Mouse (Mus musculus) hindlimb bud, embryonic 11.5 days (tissue): ENCODE measurements around the gene Osbpl10.

Experiments used
- DNase-seq: peaks from one replicate; pipeline ENCODE4 v3.0.0-alpha.2; 2012; ENCODE audit warnings: low read depth, low spot score; ENCODE audit errors: extremely low spot score

The Osbpl10 gene

DNA sequence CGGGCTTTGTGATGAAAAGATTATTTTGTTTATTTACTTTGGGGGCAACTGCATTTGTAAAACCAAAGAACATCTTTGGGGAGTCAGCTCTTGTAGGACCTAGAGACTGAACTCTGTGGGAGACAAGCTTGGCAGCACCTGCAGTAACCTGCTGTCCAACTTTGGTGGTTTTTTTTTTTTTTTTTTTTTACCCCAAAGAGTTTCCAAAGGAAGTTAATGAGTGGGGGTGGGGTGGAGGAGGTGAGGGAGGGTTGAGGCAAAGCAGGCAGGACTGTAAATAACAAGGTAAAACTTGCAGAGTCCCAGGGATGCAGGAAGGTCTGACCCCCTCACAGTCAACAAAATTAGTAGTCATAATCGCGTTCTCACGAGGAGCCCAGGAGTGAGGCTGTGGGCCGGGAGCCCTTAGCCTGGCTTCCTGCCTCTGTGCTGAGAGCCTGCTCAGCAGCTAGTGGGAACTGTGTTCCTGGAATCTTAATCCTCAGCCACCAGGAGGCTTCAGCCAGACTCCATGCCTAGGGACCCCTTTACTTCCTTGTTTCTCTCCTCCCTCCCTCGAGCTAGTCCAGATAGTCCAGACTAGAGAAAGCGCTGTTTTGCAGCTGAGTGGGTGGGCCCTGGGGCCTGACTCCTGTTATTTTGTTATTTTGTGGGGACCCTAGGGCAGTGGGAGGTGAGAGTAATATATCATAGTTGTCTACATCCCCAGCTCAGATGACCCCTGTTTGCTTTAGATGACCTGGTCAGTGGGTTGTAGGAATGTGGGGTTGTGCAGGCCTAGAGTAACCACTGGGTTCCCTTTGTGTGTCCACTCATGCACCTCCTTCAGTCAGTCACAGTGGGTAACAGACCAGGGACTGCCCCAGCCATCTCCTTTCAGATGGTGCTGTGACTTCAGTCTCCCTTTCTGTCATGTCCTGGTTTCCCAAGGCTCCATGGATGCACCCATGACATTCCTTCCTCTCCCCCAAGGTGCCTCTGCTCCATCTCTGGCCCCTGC, 236.5 kb downstream of the Osbpl10 start:
- no peak for DNase-seq

DNA sequence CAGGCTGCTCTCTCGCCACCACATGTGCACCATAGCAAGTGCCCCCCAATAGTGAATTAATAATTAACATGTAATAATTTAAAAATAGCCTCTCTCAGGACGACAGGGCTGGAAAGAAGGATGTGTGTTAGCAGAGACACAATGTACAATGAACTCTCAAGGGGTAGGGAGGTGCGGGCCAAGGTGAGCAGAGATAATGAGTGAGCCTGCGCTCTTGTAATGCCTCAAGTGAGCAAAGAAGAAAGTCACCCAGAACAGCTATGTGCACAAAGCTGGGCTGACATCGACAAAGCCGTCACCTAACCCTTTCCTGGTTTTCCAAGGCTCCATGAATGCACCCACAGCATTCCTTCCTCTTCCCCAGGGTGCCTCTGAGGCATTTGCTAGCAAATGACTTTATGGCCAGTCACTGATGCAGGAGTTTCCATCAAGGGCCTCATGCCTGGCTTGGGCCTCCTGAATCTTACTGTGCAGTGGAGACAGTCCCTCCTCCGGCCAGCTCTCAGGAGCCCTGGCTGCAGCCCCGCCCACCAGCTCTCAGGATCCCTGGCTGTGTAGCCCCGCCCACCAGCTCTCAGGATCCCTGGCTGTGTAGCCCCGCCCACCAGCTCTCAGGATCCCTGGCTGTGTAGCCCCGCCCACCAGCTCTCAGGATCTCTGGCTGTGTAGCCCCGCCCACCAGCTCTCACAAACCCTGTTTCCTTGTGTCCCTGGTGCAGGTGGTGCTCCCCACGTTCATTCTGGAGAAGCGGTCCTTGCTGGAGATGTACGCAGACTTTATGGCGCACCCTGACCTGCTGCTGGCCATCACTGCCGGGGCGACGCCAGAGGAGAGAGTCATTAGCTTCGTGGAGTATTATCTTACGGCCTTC, 237.7 kb downstream of the Osbpl10 start:
- no peak for DNase-seq

DNA sequence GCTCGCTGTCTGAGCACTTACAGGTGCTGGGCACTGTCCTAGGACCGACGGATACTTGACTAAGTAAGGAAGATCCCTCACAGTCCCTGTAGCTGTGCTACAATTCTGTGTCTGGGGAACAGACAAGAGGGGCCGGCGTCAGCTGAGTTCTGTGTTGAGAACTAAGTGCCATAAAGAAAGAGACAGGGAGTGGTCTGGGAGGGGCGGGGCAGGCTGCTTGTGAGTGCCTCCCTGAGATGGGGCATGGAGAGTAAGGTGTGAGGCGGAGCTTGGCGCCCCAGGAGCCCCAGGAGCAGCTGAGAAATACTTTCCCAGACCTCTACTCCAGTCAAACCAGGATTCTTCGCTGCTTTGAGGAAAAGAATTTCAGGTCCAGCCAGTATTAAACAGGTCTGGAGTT, 239.6 kb downstream of the Osbpl10 start:
- DNase-seq = no peak

DNA sequence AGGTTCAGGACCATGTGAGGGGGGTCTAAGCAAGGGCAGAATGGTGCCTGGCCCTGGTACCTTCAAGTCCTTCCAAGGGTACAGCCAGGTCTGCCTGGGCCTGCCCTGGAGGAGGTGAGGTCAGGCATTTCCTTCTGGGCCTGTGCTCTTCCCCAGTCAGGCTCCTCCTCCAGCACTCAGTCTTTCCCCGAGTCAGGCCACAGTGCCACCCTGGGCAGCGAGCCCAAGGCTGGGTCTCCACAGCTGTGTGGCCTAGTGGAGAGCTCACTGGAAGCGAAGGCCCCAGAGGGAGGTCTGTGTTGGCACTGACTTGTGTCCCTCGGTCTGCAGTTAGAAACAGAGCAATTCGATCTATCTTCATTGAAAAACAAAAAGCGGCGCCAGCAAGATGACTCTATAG, 242.1 kb downstream of the Osbpl10 start:
- no peak for DNase-seq

DNA sequence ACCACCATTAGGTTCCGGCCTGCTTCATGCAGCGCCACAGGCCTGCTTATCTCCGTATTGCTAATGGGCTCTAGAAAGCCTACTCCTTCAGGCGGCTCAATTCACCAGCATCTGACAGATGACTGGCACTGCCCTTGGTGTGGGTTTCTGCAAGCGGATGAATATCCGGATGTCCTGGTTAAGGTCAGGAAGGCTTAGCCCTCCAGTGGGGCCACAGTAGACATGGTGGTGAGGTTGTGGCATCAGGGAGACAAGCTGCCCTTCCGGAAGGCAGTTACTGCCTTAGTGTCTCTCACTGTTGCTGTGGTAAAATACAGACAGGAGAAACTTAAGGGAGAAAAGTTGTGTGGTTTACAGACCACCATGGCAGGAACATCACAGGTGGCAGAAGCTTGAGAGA, 242.9 kb downstream of the Osbpl10 start:
- no peak for DNase-seq

GRCm38 (mm10) chr9:115224744-115225354, 246.5 kb downstream of the Osbpl10 start:
- no peak for DNase-seq

DNA sequence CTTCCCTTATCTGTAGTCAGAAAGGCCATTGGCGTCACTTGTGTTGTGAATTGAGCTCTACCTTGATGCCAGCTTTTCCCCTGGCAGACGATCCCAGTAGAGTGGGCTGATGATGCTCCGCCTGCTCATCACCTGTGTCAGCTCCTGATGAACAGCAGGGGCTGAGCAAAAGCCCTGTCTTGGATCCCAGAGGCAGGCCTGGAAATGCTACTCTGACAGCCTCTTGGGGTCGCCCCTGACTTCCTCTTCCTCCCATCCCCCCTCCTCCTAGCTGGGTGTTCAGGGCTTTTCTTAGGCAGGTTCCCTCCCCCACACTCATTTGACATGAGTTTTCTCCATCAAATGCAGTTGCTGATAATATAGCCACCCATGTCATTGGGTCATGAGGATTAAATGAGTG, 250.8 kb downstream of the Osbpl10 start:
- no peak for DNase-seq

DNA sequence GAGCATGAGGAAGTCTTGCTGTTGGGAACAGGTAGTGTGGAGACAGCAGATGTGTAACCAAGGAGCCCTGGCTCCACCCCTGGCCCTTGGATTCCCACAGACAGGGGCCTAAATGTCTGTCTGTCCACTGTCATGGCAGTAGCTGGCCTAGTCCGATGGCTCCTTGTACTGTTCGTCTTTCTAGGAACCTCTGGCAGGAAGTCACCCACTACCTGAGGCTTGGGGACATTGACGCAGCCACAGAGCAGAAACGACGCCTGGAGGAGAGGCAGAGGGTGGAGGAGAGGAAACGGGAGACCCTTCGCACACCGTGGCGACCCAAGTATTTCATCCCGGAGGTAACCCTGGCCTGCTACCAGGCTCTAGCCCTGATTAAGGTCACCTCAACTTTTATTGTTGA, 251.3 kb downstream of the Osbpl10 start:
- no peak for DNase-seq

- DNase-seq = no peak
These were observed 251.8 kb downstream of the Osbpl10 start for GRCm38 (mm10) chr9:115230141-115230540.

DNA sequence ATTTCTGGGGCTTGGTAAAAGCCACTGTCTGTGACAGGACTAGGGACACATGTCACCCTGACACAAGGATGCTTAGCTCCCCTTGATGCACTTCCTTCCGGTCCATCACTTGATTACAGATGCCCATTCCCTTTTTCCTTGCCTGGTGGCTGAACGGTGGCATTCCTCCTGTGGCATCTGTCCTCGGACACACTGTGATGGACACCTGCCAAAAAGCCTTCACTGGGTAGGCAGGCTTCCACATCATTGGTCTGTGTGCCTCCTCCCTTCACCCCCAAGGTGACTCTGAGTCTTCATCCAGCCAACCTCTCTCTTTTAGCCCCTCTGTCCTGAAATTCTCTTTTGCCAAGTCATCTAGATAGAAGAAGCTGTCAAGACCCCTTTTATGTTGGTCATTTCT, 253.1 kb downstream of the Osbpl10 start:
- no peak for DNase-seq

DNA sequence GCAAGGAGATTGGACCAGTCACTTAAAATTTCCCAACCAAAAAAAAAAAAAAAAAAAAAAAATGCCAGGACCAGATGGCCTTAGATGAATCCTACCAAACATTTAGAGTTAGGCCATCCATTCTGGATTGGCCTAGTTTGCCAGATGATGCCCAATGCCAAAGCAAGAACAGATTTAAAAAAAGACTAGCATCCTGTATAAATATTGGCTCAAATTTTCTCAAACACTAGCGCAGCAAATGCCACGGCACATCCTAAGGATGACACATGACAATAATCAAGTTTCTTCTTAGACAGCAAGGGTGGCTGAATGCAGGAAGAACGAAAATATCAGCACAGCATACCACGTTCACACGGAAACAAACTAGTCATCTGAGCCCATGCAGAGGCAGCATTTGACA, 255.4 kb downstream of the Osbpl10 start:
- DNase-seq = no peak

DNA sequence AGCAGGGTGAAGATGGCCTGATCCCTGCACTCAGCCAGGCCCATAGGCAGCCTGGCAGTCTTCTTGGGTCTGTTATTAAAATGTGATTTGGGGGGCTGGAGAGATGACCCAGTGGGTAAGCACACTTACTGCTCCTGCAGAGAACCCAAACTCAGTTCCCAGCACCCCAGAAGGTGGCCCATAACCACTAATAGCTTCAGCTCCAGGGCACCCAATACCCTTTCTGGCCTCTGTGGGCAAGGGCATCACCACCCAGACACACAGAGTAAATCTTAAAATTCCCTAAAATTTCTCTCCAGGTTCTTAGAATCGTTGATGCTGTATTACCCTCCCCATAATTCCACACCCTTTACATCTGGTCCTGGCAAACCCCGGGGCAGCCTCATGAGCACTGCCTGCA, 256.2 kb downstream of the Osbpl10 start:
- DNase-seq = no peak

DNA sequence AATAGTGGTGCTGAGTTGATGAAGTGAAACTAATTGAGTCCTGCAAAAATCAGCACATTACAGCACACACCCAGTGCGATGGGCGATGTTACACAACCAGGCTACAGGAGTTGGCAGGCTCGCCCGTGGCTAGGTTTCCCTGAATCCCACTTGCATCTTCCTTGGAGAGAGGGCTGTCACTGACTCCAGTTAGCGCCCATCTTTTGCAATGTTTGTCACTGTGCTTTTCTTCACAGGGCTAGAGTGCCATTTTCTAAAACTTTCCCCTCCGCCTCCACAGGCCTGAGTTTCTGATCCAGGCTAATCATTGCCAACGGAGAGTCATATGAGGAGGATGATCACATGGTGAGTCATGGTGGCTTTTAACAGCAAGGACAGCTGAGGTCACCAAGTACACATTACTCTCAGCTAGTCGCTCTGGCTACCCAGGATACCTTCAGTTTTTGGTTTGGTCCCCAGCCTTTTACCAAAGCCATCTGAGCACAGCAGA, 258.0 kb downstream of the Osbpl10 start:
- no peak for DNase-seq

DNA sequence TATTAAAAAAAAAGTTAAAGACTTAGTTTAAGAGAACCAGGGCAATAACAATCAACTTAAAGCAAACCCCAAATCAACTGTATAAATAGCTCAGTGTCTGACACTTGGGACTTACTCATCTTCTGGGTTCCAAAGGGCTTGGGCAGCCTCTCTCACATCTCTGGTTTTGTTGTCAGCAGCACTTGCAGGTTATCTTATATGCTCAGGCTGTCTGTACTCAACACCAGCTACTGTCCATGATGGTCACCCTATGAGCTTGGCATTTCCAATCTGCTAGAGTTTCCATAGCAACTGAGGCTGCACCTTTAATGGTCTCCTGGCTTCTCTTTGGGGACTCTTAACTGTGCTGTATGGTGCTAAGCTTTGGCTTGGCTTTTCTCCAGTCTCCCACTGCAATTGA, 259.6 kb downstream of the Osbpl10 start:
- no peak for DNase-seq

DNA sequence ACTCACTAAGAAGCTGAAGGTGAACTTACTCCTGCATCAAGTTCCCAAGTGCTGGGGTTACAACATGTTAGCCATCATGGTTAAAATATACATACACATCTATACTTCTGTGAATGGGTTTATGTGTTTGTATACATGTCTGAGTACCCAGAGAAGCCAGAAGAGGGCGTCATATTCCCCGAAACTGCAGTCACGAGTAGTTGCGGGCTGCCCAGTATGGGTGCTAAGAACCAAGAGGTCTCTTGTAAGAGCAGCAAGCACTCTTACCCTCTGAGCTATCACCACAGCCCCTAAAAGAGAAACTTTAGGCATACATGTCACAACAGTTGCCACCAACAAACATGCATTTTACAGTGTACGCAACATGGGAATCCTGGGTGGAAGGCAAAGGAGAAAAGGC, 261.5 kb downstream of the Osbpl10 start:
- no peak for DNase-seq

DNA sequence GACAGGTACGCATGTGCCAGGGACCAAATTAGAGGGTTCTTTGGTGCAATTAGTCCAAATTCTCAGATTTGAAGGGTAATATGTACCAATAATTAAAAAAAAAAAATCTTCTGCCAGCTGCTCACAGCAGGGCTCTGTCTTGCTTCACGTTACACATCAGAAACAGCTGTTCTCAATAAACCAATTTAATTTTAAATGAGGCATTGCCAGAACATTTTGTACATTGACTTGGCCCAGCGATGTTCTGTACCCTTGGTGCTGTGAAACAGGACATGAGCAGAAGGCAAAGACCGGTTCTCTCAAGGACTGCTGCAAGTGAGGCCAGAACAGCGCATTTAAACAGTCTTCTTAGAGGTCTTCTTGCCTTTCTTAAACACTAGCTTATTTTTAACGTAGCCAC, 265.3 kb downstream of the Osbpl10 start:
- no peak for DNase-seq

- no peak for DNase-seq
These were observed 266.7 kb downstream of the Osbpl10 start for GRCm38 (mm10) chr9:115245092-115245491.

GRCm38 (mm10) chr9:115249145-115249544, 270.8 kb downstream of the Osbpl10 start:
- DNase-seq = no peak

DNA sequence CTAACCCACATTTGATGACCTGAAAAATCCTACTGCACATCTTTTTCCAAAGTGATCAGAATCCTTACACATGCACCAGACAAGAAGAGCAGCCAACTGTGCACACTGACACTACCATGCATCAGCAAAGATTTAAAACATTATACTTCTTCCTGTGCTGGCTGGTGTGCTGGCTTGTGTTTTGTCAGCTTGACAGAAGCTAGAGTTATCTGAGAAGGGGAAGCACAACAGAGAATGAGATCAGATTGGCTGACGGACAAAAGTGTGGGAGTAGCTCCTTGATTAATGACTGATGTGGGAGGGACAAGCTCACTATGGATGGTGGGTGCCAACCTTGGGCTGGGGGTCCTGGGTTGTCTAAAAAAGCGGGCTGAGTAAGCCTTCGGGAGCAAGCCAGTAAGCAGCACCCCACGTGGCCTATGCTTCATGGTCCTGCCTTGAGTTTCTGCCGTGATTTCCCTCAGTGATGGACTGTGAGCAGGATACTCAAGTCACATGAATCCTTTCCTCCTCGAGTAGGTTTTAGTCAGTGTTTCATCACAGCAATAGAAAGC, 279.4 kb downstream of the Osbpl10 start:
- DNase-seq = no peak

DNA sequence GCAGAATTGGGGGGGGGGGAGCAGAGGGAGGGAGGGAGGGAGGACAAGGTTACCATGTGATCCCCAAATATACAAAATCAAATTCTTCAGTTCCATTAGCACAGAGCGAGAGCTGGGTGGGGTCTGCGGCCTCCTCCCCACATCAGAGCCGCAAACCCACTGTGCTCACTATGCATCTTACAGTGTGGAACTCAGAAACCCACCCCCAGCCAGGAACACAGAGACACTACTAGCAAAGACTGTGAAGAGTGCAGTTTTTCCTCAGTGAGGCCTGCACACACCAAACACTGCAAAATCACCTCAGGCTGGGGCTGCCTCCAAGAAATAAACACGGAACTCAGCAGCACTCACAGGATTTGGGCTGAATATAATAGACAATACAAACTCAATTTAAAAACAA, 281.5 kb downstream of the Osbpl10 start:
- DNase-seq = no peak

DNA sequence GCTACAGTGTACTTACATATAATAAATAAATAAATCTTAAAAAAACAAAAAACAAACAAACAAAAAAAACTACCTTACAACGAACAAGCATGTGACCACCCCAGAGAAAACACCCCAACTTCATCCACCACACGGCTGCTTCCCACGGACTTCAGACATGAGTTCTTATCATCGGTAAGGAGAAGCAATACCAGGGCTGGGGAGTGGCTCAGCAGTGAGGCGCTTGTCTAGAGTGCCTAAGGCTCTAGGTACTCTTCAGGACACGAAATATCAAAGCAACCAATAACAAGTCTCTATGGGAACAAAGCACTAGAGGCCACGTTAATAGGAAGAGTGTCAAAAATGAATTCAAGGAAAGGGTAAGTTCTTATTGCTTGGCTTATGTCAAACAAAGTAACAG, 282.1 kb downstream of the Osbpl10 start:
- no peak for DNase-seq
